Mouse (Mus musculus) duodenum, adult 2 months (tissue): ENCODE measurements around the gene Nrl. TPM values are rescaled to one million over a fixed set of nuclear protein-coding genes. Genes with fewer than 3 reads are reported as not detected.

Experiments used
- polyA plus RNA-seq: library from polyadenylated mRNA; depleted of rRNA; stranded (reverse); fragments of >200 nt; gene quantifications from 2 replicates; pipeline ENCODE4 v1.2.3, GENCODE M21; 2012; ENCODE audit warnings: low replicate concordance; rRNA removed

Gene Nrl
- not detected in 2 replicates for polyA plus RNA-seq

GRCm38 (mm10) chr14:55524785-55525184 lies at the start of gene Nrl:
Gene Nrl, minus strand, starts transcription at chr14:55524981.

DNA sequence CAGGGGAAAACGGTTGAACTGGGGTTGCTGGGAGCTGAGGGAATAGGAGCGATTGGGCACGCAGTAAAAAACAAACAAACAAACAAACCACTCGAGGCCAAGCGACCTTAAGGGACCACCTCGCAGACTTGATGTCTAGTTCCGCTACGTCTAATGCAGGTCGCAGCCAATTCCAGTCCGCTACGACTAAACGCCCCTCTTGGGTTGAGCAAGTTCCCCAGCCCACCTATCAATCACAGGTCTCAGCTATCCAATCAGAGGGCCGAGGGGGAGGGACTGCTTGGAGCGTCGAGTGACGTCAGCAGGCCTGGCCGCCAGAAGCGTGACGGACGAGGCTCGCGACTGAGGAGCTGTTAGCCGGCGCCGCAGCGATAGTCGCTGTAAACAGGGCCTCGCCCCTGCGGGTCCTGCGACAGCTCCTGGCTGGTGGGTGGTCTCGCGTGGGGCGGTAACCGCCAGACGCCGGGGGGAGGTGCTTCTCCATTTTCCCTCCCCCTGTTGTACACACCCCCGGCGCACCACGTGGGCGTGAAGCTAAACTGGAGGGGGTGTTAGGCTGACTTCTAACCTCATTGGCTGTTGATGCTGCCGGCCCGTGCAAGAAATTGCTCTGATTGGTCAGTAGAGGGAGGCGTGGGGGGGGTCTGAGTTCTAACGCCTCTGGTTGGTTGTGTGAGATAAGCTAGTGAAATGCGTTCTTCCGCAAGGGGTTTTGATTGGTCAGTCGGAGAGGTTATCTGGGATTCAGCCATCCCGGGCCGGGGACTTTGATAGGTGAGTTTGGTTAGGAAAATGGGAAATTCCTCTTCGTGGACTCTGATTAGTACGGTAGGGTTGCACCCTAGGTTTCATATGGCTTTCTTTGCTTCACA lies 35.7 kb upstream of the Nrl start, which contains the start of gene A730061H03Rik:
A730061H03Rik (minus strand) TSS at position 205 of the 872 bp plus-strand sequence.

DNA sequence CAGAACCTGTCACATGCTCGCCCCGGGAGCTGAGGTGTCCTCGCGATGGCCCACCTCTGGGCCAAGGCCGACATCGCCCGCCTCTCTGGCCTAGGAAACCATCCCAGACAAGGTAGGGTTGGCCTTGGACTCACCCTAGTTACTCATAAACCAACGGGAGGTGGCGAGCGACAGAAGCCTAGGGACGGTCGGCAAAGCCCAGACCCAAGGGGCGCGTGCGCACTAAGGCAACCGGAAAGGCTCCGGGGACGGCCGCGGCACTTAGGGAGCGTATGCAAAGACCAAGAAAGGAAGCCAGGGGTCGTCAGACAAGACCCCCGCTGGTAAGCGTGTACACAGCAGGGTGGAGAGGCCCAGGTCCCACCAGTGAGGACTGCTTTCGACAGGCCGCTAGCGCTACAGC lies 35.0 kb upstream of the Nrl start, which contains the start of gene Dcaf11:
Dcaf11 (plus strand) TSS at position 208 of the 403 bp plus-strand sequence.

GRCm38 (mm10) chr14:55540067-55540786 lies 15.4 kb upstream of the Nrl start, which contains the start of gene Pck2:
Gene Pck2, plus strand, starts transcription at chr14:55540266.

GRCm38 (mm10) chr14:55510125-55510731 lies 14.6 kb downstream of the Nrl start, which contains the start of gene Cpne6:
Gene Cpne6, plus strand, starts transcription at chr14:55510445.

GRCm38 (mm10) chr14:55490361-55491201 lies 34.2 kb downstream of the Nrl start, which contains the start of gene Carmil3:
Gene Carmil3, plus strand, starts transcription at chr14:55490651.

DNA sequence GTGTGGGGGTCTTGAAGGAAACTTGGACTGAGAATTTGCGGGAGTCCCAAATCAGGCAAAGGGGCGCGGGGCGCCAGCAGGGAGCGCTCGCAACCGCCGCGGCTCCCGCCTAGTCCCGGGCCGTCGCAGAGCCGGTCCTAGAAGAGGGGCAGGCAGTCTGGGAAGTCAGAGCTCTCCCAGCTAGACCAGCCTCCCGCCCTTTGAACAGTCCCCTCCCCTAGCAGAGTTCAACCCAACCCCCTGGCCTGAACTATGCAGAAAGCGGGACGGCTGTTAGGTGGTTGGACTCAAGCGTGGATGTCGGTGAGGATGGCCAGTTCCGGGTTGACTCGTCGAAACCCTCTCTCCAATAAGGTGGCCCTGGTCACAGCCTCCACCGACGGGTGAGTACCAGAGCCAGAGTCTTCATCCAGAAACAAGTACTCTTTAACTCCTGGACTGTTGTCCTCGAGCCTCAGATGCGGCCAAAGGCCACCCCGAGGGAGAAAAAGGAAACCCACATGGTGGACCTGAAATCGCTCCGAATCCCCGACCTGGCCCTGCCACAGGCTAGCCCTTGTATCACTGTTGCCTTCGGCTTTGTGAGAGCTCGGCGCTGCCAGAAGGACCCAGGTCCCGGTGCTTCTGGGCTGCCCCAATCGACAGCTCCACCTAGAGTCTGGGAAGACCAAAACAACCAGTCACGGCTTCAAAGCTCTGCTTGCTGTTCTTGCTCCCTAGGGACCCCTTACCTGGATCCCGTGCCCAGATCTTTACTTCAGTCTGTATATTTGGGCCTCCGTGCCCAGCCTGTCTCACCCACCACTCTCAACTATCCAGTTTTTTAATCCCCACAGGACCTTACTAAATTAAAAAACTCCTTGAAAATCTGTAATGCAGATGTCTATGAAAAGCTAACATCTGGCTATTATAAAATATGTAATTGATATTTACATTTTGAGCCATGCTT lies 45.9 kb downstream of the Nrl start, which contains the start of gene Dhrs4:
Dhrs4 (plus strand) TSS at position 108 of the 949 bp plus-strand sequence.

Other genes with a start within 250 kb of the Nrl start
- 95.3 and 98.5 TPM in 2 replicates for gene Dhrs4, start 46.2 kb downstream of the Nrl start, polyA plus RNA-seq
- 0.58 and 5.5 TPM in 2 replicates for gene Carmil3, start 34.3 kb downstream of the Nrl start, polyA plus RNA-seq
- gene Cpne6, start 14.5 kb downstream of the Nrl start, polyA plus RNA-seq = 0.02 TPM in 1 of 2 replicates, not detected in the other
- 19.5 and 27.3 TPM in 2 replicates for gene Pck2, start 15.3 kb upstream of the Nrl start, polyA plus RNA-seq
- gene Dcaf11, start 35.0 kb upstream of the Nrl start, polyA plus RNA-seq = 95.6 and 99.0 TPM in 2 replicates
- gene A730061H03Rik, start 35.4 kb upstream of the Nrl start, polyA plus RNA-seq = 0.66 and 1.2 TPM in 2 replicates
- 0.09 TPM in 1 of 2 replicates, not detected in the other for gene Fitm1, start 50.6 kb upstream of the Nrl start, polyA plus RNA-seq
- 79.6 and 120 TPM in 2 replicates for gene Psme1, start 53.1 kb upstream of the Nrl start, polyA plus RNA-seq
- gene Emc9, start 60.3 kb upstream of the Nrl start, polyA plus RNA-seq = 22.9 and 37.1 TPM in 2 replicates
- 117 and 212 TPM in 2 replicates for gene Psme2, start 66.1 kb upstream of the Nrl start, polyA plus RNA-seq
- gene Rnf31, start 66.7 kb upstream of the Nrl start, polyA plus RNA-seq = 33.6 and 53.0 TPM in 2 replicates
- 54.8 and 80.1 TPM in 2 replicates for gene Irf9, start 78.6 kb upstream of the Nrl start, polyA plus RNA-seq
- gene Rec8, start 93.1 kb upstream of the Nrl start, polyA plus RNA-seq = 59.9 and 65.8 TPM in 2 replicates
- gene Ipo4, start 111.0 kb upstream of the Nrl start, polyA plus RNA-seq = 22.5 and 39.9 TPM in 2 replicates
- gene Gm49378, start 112.9 kb upstream of the Nrl start, polyA plus RNA-seq = 6.3 and 23.9 TPM in 2 replicates
- 112 and 118 TPM in 2 replicates for gene Tm9sf1, start 118.8 kb upstream of the Nrl start, polyA plus RNA-seq
- gene Tssk4, start 125.2 kb upstream of the Nrl start, polyA plus RNA-seq = 0.69 and 1.3 TPM in 2 replicates
- gene Mdp1, start 135.5 kb upstream of the Nrl start, polyA plus RNA-seq = 17.9 and 19.6 TPM in 2 replicates
- gene Gmpr2, start 147.0 kb upstream of the Nrl start, polyA plus RNA-seq = 9.4 and 9.7 TPM in 2 replicates
- gene Nedd8, start 147.1 kb upstream of the Nrl start, polyA plus RNA-seq = 242 and 271 TPM in 2 replicates
- gene Tinf2, start 156.8 kb upstream of the Nrl start, polyA plus RNA-seq = 8.9 and 9.3 TPM in 2 replicates
- 0.48 and 0.58 TPM in 2 replicates for gene Tgm1, start 188.9 kb upstream of the Nrl start, polyA plus RNA-seq
- 44.0 and 48.3 TPM in 2 replicates for gene Rabggta, start 197.3 kb upstream of the Nrl start, polyA plus RNA-seq
- gene Dhrs1, start 220.7 kb upstream of the Nrl start, polyA plus RNA-seq = 404 and 508 TPM in 2 replicates
- 10.6 and 12.5 TPM in 2 replicates for gene Nop9, start 220.7 kb upstream of the Nrl start, polyA plus RNA-seq
- 265 and 662 TPM in 2 replicates for gene Cideb, start 233.5 kb upstream of the Nrl start, polyA plus RNA-seq
- gene Ltb4r2, start 236.4 kb upstream of the Nrl start, polyA plus RNA-seq = 36.1 and 162 TPM in 2 replicates
- gene Ltb4r1, start 241.0 kb upstream of the Nrl start, polyA plus RNA-seq = 14.4 and 49.5 TPM in 2 replicates